Mouse (Mus musculus) testis, adult 2 months (tissue): ENCODE results near the gene Kcna7.

Source experiments
- CTCF ChIP-seq: fragments of 200-500 bp; IDR thresholded peaks from 2 replicates; pipeline ENCODE4 v1.5.1; 2012; ENCODE audit warnings: low read depth, mild to moderate bottlenecking, inconsistent platforms, low read length, moderate library complexity; ENCODE audit not compliant: control insufficient read depth, insufficient read depth, insufficient replicate concordance
- POLR2A ChIP-seq: fragments of 200-500 bp; IDR thresholded peaks from 2 replicates; pipeline ENCODE4 v1.6.1; 2012; ENCODE audit warnings: low read depth, mild to moderate bottlenecking, inconsistent platforms, low read length, moderate library complexity; ENCODE audit not compliant: control insufficient read depth

DNA sequence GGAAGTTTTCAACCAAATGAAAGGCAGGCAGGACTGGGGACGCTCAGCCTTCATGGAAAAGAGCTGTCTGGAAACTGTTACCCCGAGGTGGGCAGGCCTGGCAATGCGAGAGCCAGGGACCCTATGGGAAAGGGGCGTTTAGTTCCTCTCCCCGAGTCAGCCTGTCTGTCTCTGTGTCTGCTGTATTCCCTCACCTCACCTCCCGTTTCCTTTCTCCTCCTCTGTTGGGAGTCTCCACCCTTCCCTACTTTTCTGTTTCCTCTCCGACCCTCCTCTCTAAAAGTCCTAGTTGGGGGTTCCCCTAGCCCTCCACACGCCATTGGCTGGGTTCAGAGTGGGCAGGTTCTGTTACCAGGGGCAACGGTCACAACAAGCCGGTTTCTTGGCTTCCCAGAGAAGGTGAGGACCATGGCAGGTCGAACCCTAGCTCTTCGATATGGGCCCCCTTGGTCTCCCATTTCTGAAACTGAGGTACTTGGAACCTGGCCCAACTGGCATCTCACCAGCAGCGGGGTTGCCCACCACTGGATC lies 12.6 kb downstream of the Kcna7 start:
- TF ChIP-seq POLR2A: peak; percentile 51; the same call in 1 of the 2 replicates
- no peak for TF ChIP-seq CTCF
